Mouse (Mus musculus) left cerebral cortex, postnatal 14 days (tissue): ENCODE results near the gene Ralgapb. TPM values are rescaled to one million over a fixed set of nuclear protein-coding genes. Genes with fewer than 3 reads are reported as not detected.

ENCODE experiments used
- total RNA-seq, 2 experiments: library from RNA; stranded (reverse); gene quantifications; 2 replicates each; pipeline ENCODE4 v1.2.3; 2021

The Ralgapb gene
- total RNA-seq, 2 experiments from 2014 or later: 93.1 to 93.2 TPM

Other genes starting within 250 kb of the Ralgapb start
- gene D630003M21Rik, start 180.6 kb upstream of the Ralgapb start, total RNA-seq: 1 to 10 TPM; 3.8 to 4.8 TPM
- gene Bpi, start 151.8 kb upstream of the Ralgapb start, total RNA-seq: not detected
- gene Lbp, start 103.4 kb upstream of the Ralgapb start, total RNA-seq: 1 to 10 TPM; 3.4 to 4.5 TPM
- 100 to 1,000 TPM; 568 to 604 TPM for gene Snhg11, start 34.2 kb upstream of the Ralgapb start, total RNA-seq
- not detected for gene Adig, start 92.8 kb downstream of the Ralgapb start, total RNA-seq
- not detected for gene Arhgap40, start 102.9 kb downstream of the Ralgapb start, total RNA-seq
- gene Slc32a1, start 200.9 kb downstream of the Ralgapb start, total RNA-seq: 10 to 100 TPM; 89.6 to 100.0 TPM
- gene Actr5, start 215.0 kb downstream of the Ralgapb start, total RNA-seq: 10 to 100 TPM in 1 of 2 experiments, 1 to 10 TPM in 1; 9.1 to 10.1 TPM